Mouse (Mus musculus) liver, embryonic 15.5 days (tissue): ENCODE data around the gene Mad2l2. TPM values are rescaled to one million over a fixed set of nuclear protein-coding genes. Genes with fewer than 3 reads are reported as not detected.
A peak's percentile ranks its signal among the peaks of the same experiment; 100 is the strongest.
"Not testable (repeated sequence)": the region's sequence is repeated elsewhere in the genome, so short reads cannot be mapped to it uniquely, and the experiment has no call there.

Experiments used
- ATAC-seq: fragments of 200-750 bp; cut with Nextera tagmentation; 2 replicates; pipeline ENCODE4 v1.8.0; 2017; ENCODE audit warnings: moderate number of reproducible peaks, mild to moderate bottlenecking, moderate library complexity; ENCODE audit not compliant: insufficient read depth
- H3K27ac ChIP-seq: fragments of 300-500 bp; sonication (generic); replicated peaks from 2 replicates; pipeline ENCODE4 v1.5.1; 2015; ENCODE audit warnings: mild to moderate bottlenecking, inconsistent platforms
- H3K27me3 ChIP-seq: fragments of 300-500 bp; sonication (generic); 2 replicates; pipeline ENCODE4 v1.6.1; 2015; ENCODE audit warnings: mild to moderate bottlenecking, inconsistent platforms
- H3K36me3 ChIP-seq: fragments of 300-500 bp; sonication (generic); replicated peaks from 2 replicates; pipeline ENCODE4 v1.6.1; 2015; ENCODE audit warnings: moderate library complexity, mild to moderate bottlenecking, inconsistent platforms
- H3K4me1 ChIP-seq: fragments of 300-500 bp; sonication (generic); replicated peaks from 2 replicates; pipeline ENCODE4 v1.6.1; 2015; ENCODE audit warnings: inconsistent platforms
- H3K4me2 ChIP-seq: fragments of 300-500 bp; sonication (generic); 2 replicates; pipeline ENCODE4 v1.6.1; 2015; ENCODE audit warnings: moderate library complexity, mild to moderate bottlenecking, inconsistent platforms
- H3K4me3 ChIP-seq: fragments of 300-500 bp; sonication (generic); replicated peaks from 2 replicates; pipeline ENCODE4 v1.5.1; 2015; ENCODE audit warnings: mild to moderate bottlenecking, inconsistent platforms
- H3K9ac ChIP-seq: fragments of 300-500 bp; sonication (generic); 2 replicates; pipeline ENCODE4 v1.6.1; 2015; ENCODE audit warnings: moderate library complexity, mild to moderate bottlenecking, inconsistent platforms
- H3K9me3 ChIP-seq: fragments of 300-500 bp; sonication (generic); replicated peaks from 2 replicates; pipeline ENCODE4 v1.6.1; 2016; ENCODE audit warnings: inconsistent platforms
- WGBS: fragments of 180-500 bp; shearing (Covaris S2); methylation state at CpG from one replicate; pipeline ENCODE4 v1.1.7; 2015; ENCODE audit warnings: mixed read lengths; ENCODE audit not compliant: insufficient replicate concordance; 5-methylcytosine and 5-hydroxymethylcytosine counted together
- polyA plus RNA-seq: library from polyadenylated mRNA; unstranded; fragments of >200 nt; fragmentation: Nextera tagmentation; extraction: Ambion mirVana; gene quantifications from 2 replicates; pipeline ENCODE4 v1.2.1, GENCODE M21; 2015

Gene Mad2l2
- polyA plus RNA-seq, 1 experiment from 2014 or later = 12.9 TPM

- no peaks in the 10 kb centered on the region for H3K4me1 ChIP-seq
- H3K4me2 ChIP-seq = no peak overlapping the region
- no peak overlapping the region for H3K4me3 ChIP-seq
- H3K27ac ChIP-seq = no peak overlapping the region
- whole genome bisulfite sequencing = 25% methylated on average over 7 of the region's 7 CpGs
- peaks cover 32% of the 10 kb centered on the region for H3K27me3 ChIP-seq
- no peaks in the 10 kb centered on the region for H3K9me3 ChIP-seq
- no peak for ATAC-seq
- no peaks in the 10 kb centered on the region for H3K36me3 ChIP-seq
- no peak overlapping the region for H3K9ac ChIP-seq
Observed at GRCm38 (mm10) chr4:148108565-148109100, 21.6 kb upstream of the Mad2l2 start.

- WGBS = 13% methylated on average over 5 of the region's 5 CpGs
- Histone ChIP-seq H3K27ac (no peak overlapping the region), H3K4me3 (no peak overlapping the region), H3K27me3 (peaks cover 32% of the 10 kb centered on the region), H3K4me1 (no peaks in the 10 kb centered on the region), H3K36me3 (no peaks in the 10 kb centered on the region), H3K9me3 (no peaks in the 10 kb centered on the region), H3K4me2 (no peak overlapping the region), H3K9ac (no peak overlapping the region)
- peak; percentile 51 for ATAC-seq
Observed at GRCm38 (mm10) chr4:148109215-148109614, 21.0 kb upstream of the Mad2l2 start.

GRCm38 (mm10) chr4:148112519-148112918, 17.7 kb upstream of the Mad2l2 start:
- Histone ChIP-seq H3K9me3 (no peaks in the 10 kb centered on the region), H3K36me3 (no peaks in the 10 kb centered on the region), H3K4me3 (no peak overlapping the region), H3K27ac (no peak overlapping the region), H3K4me1 (peaks cover 8% of the 10 kb centered on the region; the same call in 1 of the 2 replicates), H3K9ac (no peak overlapping the region), H3K27me3 (peaks cover 35% of the 10 kb centered on the region), H3K4me2 (no peak overlapping the region)
- 59% methylated on average over 12 of the region's 12 CpGs for WGBS
- no peak for ATAC-seq

GRCm38 (mm10) chr4:148114758-148115391, 15.3 kb upstream of the Mad2l2 start:
- peak; percentile 39; the same call in 1 of the 2 replicates for ATAC-seq
- no peak overlapping the region for H3K27ac ChIP-seq
- H3K4me1 ChIP-seq = peaks cover 8% of the 10 kb centered on the region; the same call in 1 of the 2 replicates
- H3K36me3 ChIP-seq = no peaks in the 10 kb centered on the region
- H3K27me3 ChIP-seq = peaks cover 20% of the 10 kb centered on the region
- H3K4me2 ChIP-seq = no peak overlapping the region
- H3K9me3 ChIP-seq = no peaks in the 10 kb centered on the region
- 6% methylated on average over 15 of the region's 15 CpGs for WGBS
- no peak overlapping the region for H3K4me3 ChIP-seq
- H3K9ac ChIP-seq = no peak overlapping the region

- WGBS = 3% methylated on average over 15 of the region's 15 CpGs
- H3K9ac ChIP-seq = no peak overlapping the region
- ATAC-seq = peak; percentile 10; the same call in 1 of the 2 replicates
Observed at GRCm38 (mm10) chr4:148115467-148115866, 14.7 kb upstream of the Mad2l2 start.

GRCm38 (mm10) chr4:148116657-148117056, 13.5 kb upstream of the Mad2l2 start:
- H3K4me3 ChIP-seq = no peak overlapping the region
- ATAC-seq = no peak
- H3K27ac ChIP-seq = no peak overlapping the region
- H3K4me1 ChIP-seq = peaks cover 8% of the 10 kb centered on the region; the same call in 1 of the 2 replicates
- no peak overlapping the region for H3K9ac ChIP-seq
- 58% methylated on average over 4 of the region's 4 CpGs for WGBS
- no peak overlapping the region for H3K4me2 ChIP-seq
- no peaks in the 10 kb centered on the region for H3K9me3 ChIP-seq
- no peaks in the 10 kb centered on the region for H3K36me3 ChIP-seq
- H3K27me3 ChIP-seq = peaks cover 20% of the 10 kb centered on the region

More at GRCm38 (mm10) chr4:148115467-148115866, 14.7 kb upstream of the Mad2l2 start:
- Histone ChIP-seq H3K9me3 (no peaks in the 10 kb centered on the region), H3K27me3 (peaks cover 20% of the 10 kb centered on the region), H3K4me2 (no peak overlapping the region; the same call in 1 of the 2 replicates), H3K4me1 (peaks cover 8% of the 10 kb centered on the region; the same call in 1 of the 2 replicates), H3K36me3 (no peaks in the 10 kb centered on the region), H3K27ac (no peak overlapping the region), H3K4me3 (no peak overlapping the region)

GRCm38 (mm10) chr4:148117392-148117791, 12.8 kb upstream of the Mad2l2 start:
- ATAC-seq = no peak
- Histone ChIP-seq H3K4me3 (no peak overlapping the region), H3K4me1 (peaks cover 8% of the 10 kb centered on the region; the same call in 1 of the 2 replicates), H3K27ac (no peak overlapping the region), H3K4me2 (no peak overlapping the region), H3K9ac (no peak overlapping the region), H3K27me3 (peaks cover 15% of the 10 kb centered on the region), H3K36me3 (no peaks in the 10 kb centered on the region), H3K9me3 (no peaks in the 10 kb centered on the region)
- 52% methylated on average over 4 of the region's 4 CpGs for WGBS

GRCm38 (mm10) chr4:148119578-148119977, 10.6 kb upstream of the Mad2l2 start:
- not testable (repeated sequence) for H3K4me1 ChIP-seq, H3K9ac ChIP-seq, ATAC-seq, H3K4me3 ChIP-seq, H3K9me3 ChIP-seq, H3K4me2 ChIP-seq, H3K36me3 ChIP-seq, H3K27ac ChIP-seq
- WGBS = 67% methylated on average over 9 of the region's 9 CpGs
- peaks cover 15% of the 10 kb centered on the region for H3K27me3 ChIP-seq

- WGBS = 52% methylated on average over 9 of the region's 9 CpGs
- no peak overlapping the region for H3K4me3 ChIP-seq
- no peak overlapping the region for H3K27ac ChIP-seq
- H3K4me2 ChIP-seq = no peak overlapping the region
- no peak overlapping the region for H3K9ac ChIP-seq
- H3K4me1 ChIP-seq = peaks cover under 1% of the 10 kb centered on the region; the same call in 1 of the 2 replicates
- H3K36me3 ChIP-seq = no peaks in the 10 kb centered on the region
- no peak for ATAC-seq
- no peaks in the 10 kb centered on the region for H3K9me3 ChIP-seq
- peaks cover 11% of the 10 kb centered on the region; the same call in 1 of the 2 replicates for H3K27me3 ChIP-seq
Observed at GRCm38 (mm10) chr4:148120555-148120954, 9.6 kb upstream of the Mad2l2 start.

GRCm38 (mm10) chr4:148121362-148121761, 8.8 kb upstream of the Mad2l2 start:
- Histone ChIP-seq H3K9me3 (no peaks in the 10 kb centered on the region), H3K4me1 (no peaks in the 10 kb centered on the region), H3K27me3 (peaks cover 17% of the 10 kb centered on the region; the same call in 1 of the 2 replicates), H3K36me3 (no peaks in the 10 kb centered on the region), H3K27ac (no peak overlapping the region), H3K4me2 (no peak overlapping the region), H3K9ac (no peak overlapping the region), H3K4me3 (no peak overlapping the region)
- 68% methylated on average over 4 of the region's 4 CpGs for WGBS
- ATAC-seq = no peak

- Histone ChIP-seq H3K36me3 (no peaks in the 10 kb centered on the region), H3K4me2 (no peak overlapping the region), H3K27me3 (peaks cover 22% of the 10 kb centered on the region; the same call in 1 of the 2 replicates), H3K9ac (no peak overlapping the region), H3K4me1 (no peaks in the 10 kb centered on the region), H3K27ac (no peak overlapping the region), H3K9me3 (no peaks in the 10 kb centered on the region), H3K4me3 (no peak overlapping the region)
- ATAC-seq = no peak
- 36% methylated on average over 6 of the region's 6 CpGs for WGBS
Observed at GRCm38 (mm10) chr4:148121982-148122693, 8.0 kb upstream of the Mad2l2 start.
